Comparison of ENCODE assay signal across 29 mouse cellular contexts in the genomic region with DNA sequence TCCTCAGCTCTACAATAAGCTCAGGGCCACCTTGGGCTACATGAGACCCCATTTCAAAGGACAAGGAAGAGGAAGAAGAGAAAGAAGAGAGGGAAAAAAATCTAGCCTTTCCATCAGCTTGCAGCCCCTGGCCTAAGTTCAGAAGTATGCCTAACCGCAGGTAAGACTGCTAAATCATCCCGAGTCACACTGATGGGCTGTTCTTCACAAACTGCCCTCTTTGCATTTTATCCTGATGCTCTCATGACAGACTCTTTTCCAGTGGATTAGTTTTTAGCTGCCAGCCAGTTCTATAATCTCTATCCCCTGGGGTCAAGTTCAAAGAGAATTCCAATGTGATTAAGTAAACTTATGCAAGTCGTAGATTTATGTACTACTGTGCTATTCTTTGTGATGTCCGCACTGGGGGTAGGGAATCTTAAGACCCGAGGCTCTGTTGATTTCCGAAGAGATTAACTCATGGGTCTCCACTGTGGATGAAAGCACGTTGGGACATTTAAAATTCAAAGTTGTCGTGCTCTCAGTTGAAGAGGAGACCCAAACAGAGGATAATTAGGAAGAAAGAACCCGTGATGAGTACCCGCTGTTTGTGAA.
DNase-seq lines count a peak whose midpoint lies in the region; ATAC-seq lines count a peak whose summit lies in the region.
"Had no signal": no experiment of that assay in that cellular context is flagged by ENCODE, and none has a peak within 500 bp of the region (broad histone marks: within the 10 kb centered on the region; RNA-seq: fewer than 3 reads in every experiment).

No protein-coding gene starts in this region.

- H3K4me1 ChIP-seq in midbrain, embryonic 11.5 days (ENCODE audit: control insufficient read depth, insufficient read depth, low read length): no peaks in the 10 kb centered on the region
- H3K4me1 ChIP-seq in midbrain, embryonic 10.5 days: peaks cover 14% of the 10 kb centered on the region
- H3K4me1 ChIP-seq in midbrain, embryonic 13.5 days (replicated peaks): peaks cover 15% of the 10 kb centered on the region
- no peaks in the 10 kb centered on the region for H3K4me1 ChIP-seq in heart, embryonic 10.5 days
- H3K4me1 ChIP-seq: forebrain, embryonic 13.5 days; heart, embryonic 13.5 days; hindbrain, embryonic 10.5 days; hindbrain, embryonic 15.5 days; liver, embryonic 12.5 days; megakaryocyte, embryonic 14.5 days; stomach, embryonic 15.5 days had no signal

- H3K9ac ChIP-seq in midbrain, embryonic 11.5 days (ENCODE audit: low read length): no peak overlapping the region
- no peak overlapping the region for H3K9ac ChIP-seq in midbrain, embryonic 13.5 days (replicated peaks)
- H3K9ac ChIP-seq: forebrain, embryonic 13.5 days; heart, embryonic 13.5 days; hindbrain, embryonic 15.5 days; liver, embryonic 12.5 days; liver, postnatal 0 days; stomach, embryonic 15.5 days had no signal

- H3K27me3 ChIP-seq in midbrain, embryonic 11.5 days (ENCODE audit: control insufficient read depth, insufficient read depth, low read length): no peaks in the 10 kb centered on the region
- no peaks in the 10 kb centered on the region for H3K27me3 ChIP-seq in midbrain, embryonic 10.5 days (ENCODE audit: low read depth, poor library complexity, severe bottlenecking)
- no peaks in the 10 kb centered on the region for H3K27me3 ChIP-seq in midbrain, embryonic 13.5 days
- no peaks in the 10 kb centered on the region for H3K27me3 ChIP-seq in heart, embryonic 10.5 days (ENCODE audit: insufficient read depth, poor library complexity, severe bottlenecking)
- H3K27me3 ChIP-seq: CH12.LX; forebrain, embryonic 13.5 days; heart, embryonic 13.5 days; hindbrain, embryonic 15.5 days; liver, embryonic 12.5 days; megakaryocyte, embryonic 14.5 days; stomach, embryonic 15.5 days had no signal

- H3K9me3 ChIP-seq in midbrain, embryonic 11.5 days (ENCODE audit: control insufficient read depth, low read length): no peaks in the 10 kb centered on the region
- H3K9me3 ChIP-seq in midbrain, embryonic 10.5 days (replicated peaks): no peaks in the 10 kb centered on the region
- H3K9me3 ChIP-seq in midbrain, embryonic 13.5 days: no peaks in the 10 kb centered on the region
- H3K9me3 ChIP-seq in heart, embryonic 10.5 days: no peaks in the 10 kb centered on the region
- H3K9me3 ChIP-seq: forebrain, embryonic 13.5 days; heart, embryonic 13.5 days; hindbrain, embryonic 10.5 days; hindbrain, embryonic 15.5 days; liver, embryonic 12.5 days; megakaryocyte, embryonic 14.5 days; stomach, embryonic 15.5 days had no signal

- H3K27ac ChIP-seq in midbrain, embryonic 11.5 days (ENCODE audit: low read depth, low read length): no peak overlapping the region
- no peak overlapping the region for H3K27ac ChIP-seq in midbrain, embryonic 10.5 days (replicated peaks)
- H3K27ac ChIP-seq in midbrain, embryonic 13.5 days: peak overlapping the region; percentile 51; the same call in 1 of the 2 replicates
- H3K27ac ChIP-seq in heart, embryonic 10.5 days: no peak overlapping the region
- H3K27ac ChIP-seq: forebrain, embryonic 13.5 days; gastrocnemius, adult 2 months; heart, adult 2 months; heart, embryonic 13.5 days; hindbrain, embryonic 10.5 days; hindbrain, embryonic 15.5 days; layer of hippocampus, adult 2 months; liver, embryonic 12.5 days; stomach, embryonic 15.5 days had no signal

- ATAC-seq in midbrain, embryonic 11.5 days (ENCODE audit: low FRiP score): peak; percentile 76
- peak; percentile 90 for ATAC-seq in midbrain, embryonic 13.5 days
- ATAC-seq: forebrain, embryonic 13.5 days; liver, embryonic 12.5 days; liver, postnatal 0 days had no signal

- H3K4me2 ChIP-seq in midbrain, embryonic 11.5 days: no peak overlapping the region
- H3K4me2 ChIP-seq in midbrain, embryonic 13.5 days (replicated peaks): no peak overlapping the region
- H3K4me2 ChIP-seq: forebrain, embryonic 13.5 days; heart, embryonic 13.5 days; hindbrain, embryonic 15.5 days; liver, embryonic 12.5 days; stomach, embryonic 15.5 days had no signal

- no peak overlapping the region for H3K4me3 ChIP-seq in midbrain, embryonic 11.5 days (ENCODE audit: low read depth, low read length)
- H3K4me3 ChIP-seq in midbrain, embryonic 10.5 days: no peak overlapping the region
- no peak overlapping the region for H3K4me3 ChIP-seq in midbrain, embryonic 13.5 days (replicated peaks)
- H3K4me3 ChIP-seq in heart, embryonic 10.5 days: no peak overlapping the region
- H3K4me3 ChIP-seq: forebrain, embryonic 13.5 days; gastrocnemius, adult 2 months; heart, adult 2 months; heart, embryonic 13.5 days; hindbrain, embryonic 10.5 days; hindbrain, embryonic 15.5 days; layer of hippocampus, adult 2 months; liver, embryonic 12.5 days; megakaryocyte, embryonic 14.5 days; stomach, embryonic 15.5 days had no signal

- no peaks in the 10 kb centered on the region for H3K36me3 ChIP-seq in midbrain, embryonic 11.5 days (ENCODE audit: control insufficient read depth, insufficient read depth, low read length)
- H3K36me3 ChIP-seq in midbrain, embryonic 10.5 days: no peaks in the 10 kb centered on the region
- no peaks in the 10 kb centered on the region for H3K36me3 ChIP-seq in midbrain, embryonic 13.5 days
- H3K36me3 ChIP-seq in heart, embryonic 10.5 days: no peaks in the 10 kb centered on the region
- H3K36me3 ChIP-seq: heart, embryonic 13.5 days; hindbrain, embryonic 10.5 days; hindbrain, embryonic 15.5 days; liver, embryonic 12.5 days; stomach, embryonic 15.5 days had no signal

- peak; percentile 8 for DNase-seq in embryo, embryonic 10.5 days (ENCODE audit: low spot score)
- DNase-seq in embryo, embryonic 9.5 days (ENCODE audit: extremely low spot score): no peak
- peak; percentile 85 for DNase-seq in midbrain, embryonic 11.5 days (ENCODE audit: low spot score, missing footprints)
- DNase-seq in midbrain, embryonic 10.5 days (ENCODE audit: low spot score): no peak
- no peak for DNase-seq in lung, postnatal 14 days
- no peak for DNase-seq in heart, embryonic 10.5 days (ENCODE audit: low spot score)
- DNase-seq: adrenal gland, postnatal 14 days; cerebellum, adult 11-12 months; cerebellum, postnatal 10 days; gastrocnemius, adult 2 months; gastrocnemius, postnatal 36 days; heart, adult 2 months; heart, postnatal 10 days; kidney, adult 2 months; kidney, postnatal 36 days; left cerebral cortex, postnatal 4 days; liver, postnatal 0 days; lung, postnatal 4 days; right cerebral cortex, postnatal 25 days had no signal

- 14% methylated on average over 10 of the region's 10 CpGs for WGBS in midbrain, embryonic 11.5 days
- 19% methylated on average over 10 of the region's 10 CpGs for WGBS in midbrain, embryonic 10.5 days
- 9% methylated on average over 10 of the region's 10 CpGs for WGBS in midbrain, embryonic 13.5 days
- 29% methylated on average over 10 of the region's 10 CpGs for WGBS in heart, embryonic 10.5 days

Comparison
In these comparisons a context has a peak if more than half of its experiments do, and no peak if none do; other contexts are left out.
1. DNase-seq: peak in embryo, embryonic 10.5 days (single experiment) and midbrain, embryonic 11.5 days (single experiment); none in embryo, embryonic 9.5 days (single experiment), midbrain, embryonic 10.5 days (single experiment), lung, postnatal 14 days (single experiment) and heart, embryonic 10.5 days (single experiment).